Mouse (Mus musculus) kidney, embryonic 15.5 days (tissue): ENCODE data around the gene Pnma1. TPM values are rescaled to one million over a fixed set of nuclear protein-coding genes. Genes with fewer than 3 reads are reported as not detected.
"Not testable (repeated sequence)": the region's sequence is repeated elsewhere in the genome, so short reads cannot be mapped to it uniquely, and the experiment has no call there.

Source experiments
- ATAC-seq: fragments of 200-750 bp; cut with Nextera tagmentation; replicated peaks from 2 replicates; pipeline ENCODE4 v1.8.0; 2017; ENCODE audit warnings: moderate TSS enrichment; ENCODE audit not compliant: low FRiP score
- H3K27ac ChIP-seq: fragments of 300-500 bp; sonication (generic); 2 replicates; pipeline ENCODE4 v1.5.1; 2015; ENCODE audit warnings: mild to moderate bottlenecking, inconsistent platforms
- H3K27me3 ChIP-seq: fragments of 300-500 bp; sonication (generic); 2 replicates; pipeline ENCODE4 v1.6.1; 2015; ENCODE audit warnings: inconsistent platforms
- H3K36me3 ChIP-seq: fragments of 300-500 bp; sonication (generic); 2 replicates; pipeline ENCODE4 v1.6.1; 2015; ENCODE audit warnings: inconsistent platforms
- H3K4me1 ChIP-seq: fragments of 300-500 bp; sonication (generic); 2 replicates; pipeline ENCODE4 v1.6.1; 2015; ENCODE audit warnings: inconsistent platforms
- H3K4me2 ChIP-seq: fragments of 300-500 bp; sonication (generic); 2 replicates; pipeline ENCODE4 v1.6.1; 2015; ENCODE audit warnings: moderate library complexity, mild to moderate bottlenecking, inconsistent platforms
- H3K4me3 ChIP-seq: fragments of 300-500 bp; sonication (generic); replicated peaks from 2 replicates; pipeline ENCODE4 v1.5.1; 2015; ENCODE audit warnings: mild to moderate bottlenecking, inconsistent platforms
- H3K9ac ChIP-seq: fragments of 300-500 bp; sonication (generic); 2 replicates; pipeline ENCODE4 v1.6.1; 2015; ENCODE audit warnings: mild to moderate bottlenecking, inconsistent platforms
- H3K9me3 ChIP-seq: fragments of 300-500 bp; sonication (generic); replicated peaks from 2 replicates; pipeline ENCODE4 v1.6.1; 2016; ENCODE audit warnings: inconsistent platforms
- WGBS: fragments of 180-500 bp; shearing (Covaris S2); methylation state at CpG from one replicate; pipeline ENCODE4 v1.1.7; 2015; ENCODE audit warnings: mixed read lengths; 5-methylcytosine and 5-hydroxymethylcytosine counted together
- polyA plus RNA-seq: library from polyadenylated mRNA; unstranded; fragments of >200 nt; fragmentation: Nextera tagmentation; extraction: Ambion mirVana; gene quantifications from 2 replicates; pipeline ENCODE4 v1.2.1, GENCODE M21; 2015

Pnma1 gene
- polyA plus RNA-seq, 1 experiment from 2014 or later, result 1.00 TPM

- peak within 1 kb of the TSS; percentile 72 for H3K4me2 ChIP-seq
- no peaks in the 10 kb centered on the region for H3K9me3 ChIP-seq
- peaks cover 8% of the 10 kb centered on the region for H3K4me1 ChIP-seq
- H3K4me3 ChIP-seq, result peak within 1 kb of the TSS; percentile 88
- H3K36me3 ChIP-seq, result no peaks in the 10 kb centered on the region
- ATAC-seq, result peak; percentile 98
- peak within 1 kb of the TSS; percentile 64 for H3K9ac ChIP-seq
- 2% methylated on average over 30 of the region's 35 CpGs for WGBS
- no peaks in the 10 kb centered on the region for H3K27me3 ChIP-seq
- peak within 1 kb of the TSS; percentile 58 for H3K27ac ChIP-seq
Measured at GRCm38 (mm10) chr12:84114153-84114994, 33.9 kb downstream of the Pnma1 start, which contains the start of gene Dnal1. Gene Dnal1 (plus strand): TSS chr12:84114366.

GRCm38 (mm10) chr12:84113676-84114075 lies 34.6 kb downstream of the Pnma1 start:
- 49% methylated on average over 6 of the region's 6 CpGs for WGBS

GRCm38 (mm10) chr12:84110814-84111213 lies 37.5 kb downstream of the Pnma1 start:
- Histone ChIP-seq H3K4me3 (no peak overlapping the region), H3K27me3 (no peaks in the 10 kb centered on the region), H3K27ac (no peak overlapping the region), H3K4me1 (peaks cover 12% of the 10 kb centered on the region), H3K4me2 (no peak overlapping the region), H3K9me3 (no peaks in the 10 kb centered on the region), H3K9ac (no peak overlapping the region), H3K36me3 (no peaks in the 10 kb centered on the region)
- 93% methylated on average over 4 of the region's 4 CpGs for WGBS
- ATAC-seq, result no peak

More at GRCm38 (mm10) chr12:84113676-84114075, 34.6 kb downstream of the Pnma1 start:
- H3K9ac ChIP-seq, result no peak overlapping the region
- no peak overlapping the region for H3K27ac ChIP-seq
- no peaks in the 10 kb centered on the region for H3K27me3 ChIP-seq
- no peaks in the 10 kb centered on the region for H3K36me3 ChIP-seq
- no peaks in the 10 kb centered on the region for H3K9me3 ChIP-seq
- H3K4me1 ChIP-seq, result peaks cover 8% of the 10 kb centered on the region
- peak overlapping the region; percentile 72 for H3K4me2 ChIP-seq
- H3K4me3 ChIP-seq, result peak overlapping the region; percentile 88
- ATAC-seq, result no peak

GRCm38 (mm10) chr12:84109924-84110323 lies 38.4 kb downstream of the Pnma1 start:
- WGBS, result 78% methylated on average over 1 of the region's 1 CpGs
- no peak for ATAC-seq
- H3K4me1 ChIP-seq, result peaks cover 8% of the 10 kb centered on the region
- no peak overlapping the region for H3K27ac ChIP-seq
- no peak overlapping the region for H3K4me2 ChIP-seq
- H3K27me3 ChIP-seq, result no peaks in the 10 kb centered on the region
- no peaks in the 10 kb centered on the region for H3K9me3 ChIP-seq
- no peak overlapping the region for H3K9ac ChIP-seq
- H3K4me3 ChIP-seq, result no peak overlapping the region
- no peaks in the 10 kb centered on the region for H3K36me3 ChIP-seq

- 73% methylated on average over 1 of the region's 1 CpGs for WGBS
- ATAC-seq, result no peak
- H3K36me3 ChIP-seq, result no peaks in the 10 kb centered on the region
Measured at GRCm38 (mm10) chr12:84107692-84108091, 40.6 kb downstream of the Pnma1 start.

GRCm38 (mm10) chr12:84107012-84107411 lies 41.3 kb downstream of the Pnma1 start:
- H3K9ac ChIP-seq, result no peak overlapping the region
- H3K27ac ChIP-seq, result no peak overlapping the region
- H3K9me3 ChIP-seq, result no peaks in the 10 kb centered on the region
- WGBS, result 50% methylated on average over 3 of the region's 3 CpGs
- H3K27me3 ChIP-seq, result no peaks in the 10 kb centered on the region
- H3K4me1 ChIP-seq, result peaks cover 4% of the 10 kb centered on the region; the same call in 1 of the 2 replicates
- no peak overlapping the region for H3K4me3 ChIP-seq
- ATAC-seq, result no peak
- no peak overlapping the region for H3K4me2 ChIP-seq
- no peaks in the 10 kb centered on the region for H3K36me3 ChIP-seq

More at GRCm38 (mm10) chr12:84107692-84108091, 40.6 kb downstream of the Pnma1 start:
- Histone ChIP-seq H3K27me3 (no peaks in the 10 kb centered on the region), H3K27ac (no peak overlapping the region), H3K9me3 (no peaks in the 10 kb centered on the region), H3K9ac (no peak overlapping the region), H3K4me3 (no peak overlapping the region), H3K4me1 (peaks cover 4% of the 10 kb centered on the region; the same call in 1 of the 2 replicates), H3K4me2 (no peak overlapping the region)

- H3K4me3 ChIP-seq, result peak overlapping the region; percentile 57
- peak overlapping the region; percentile 92 for H3K4me2 ChIP-seq
- WGBS, result 50% methylated on average over 2 of the region's 2 CpGs
- H3K9me3 ChIP-seq, result no peaks in the 10 kb centered on the region
- no peaks in the 10 kb centered on the region for H3K36me3 ChIP-seq
- no peaks in the 10 kb centered on the region for H3K27me3 ChIP-seq
- ATAC-seq, result no peak
- H3K9ac ChIP-seq, result peak overlapping the region; percentile 53; the same call in 1 of the 2 replicates
- no peak overlapping the region for H3K27ac ChIP-seq
- H3K4me1 ChIP-seq, result peaks cover 7% of the 10 kb centered on the region; the same call in 1 of the 2 replicates
Measured at GRCm38 (mm10) chr12:84101493-84101845, 46.8 kb downstream of the Pnma1 start.

GRCm38 (mm10) chr12:84100604-84101492 lies 47.4 kb downstream of the Pnma1 start, which contains the start of gene Acot6:
Gene Acot6 (plus strand): TSS chr12:84100654.
- Histone ChIP-seq H3K9ac (peak within 1 kb of the TSS; percentile 53), H3K4me2 (peak within 1 kb of the TSS; percentile 92), H3K4me3 (peak within 1 kb of the TSS; percentile 57)
- H3K4me1 ChIP-seq, H3K27ac ChIP-seq, H3K36me3 ChIP-seq, H3K27me3 ChIP-seq, H3K9me3 ChIP-seq: not testable (repeated sequence)
- peak; percentile 86 for ATAC-seq
- WGBS, result under 1% methylated on average over 80 of the region's 80 CpGs

- Histone ChIP-seq H3K36me3 (no peaks in the 10 kb centered on the region), H3K4me1 (peaks cover 7% of the 10 kb centered on the region; the same call in 1 of the 2 replicates), H3K27ac (no peak overlapping the region), H3K4me2 (peak overlapping the region; percentile 92), H3K27me3 (no peaks in the 10 kb centered on the region), H3K9me3 (no peaks in the 10 kb centered on the region), H3K4me3 (peak overlapping the region; percentile 57; the same call in 1 of the 2 replicates), H3K9ac (no peak overlapping the region)
- WGBS, result 55% methylated on average over 1 of the region's 1 CpGs
- ATAC-seq, result no peak
Measured at GRCm38 (mm10) chr12:84100071-84100470, 48.2 kb downstream of the Pnma1 start.

- 0 out of 2 replicates have a peak, but pooled peaks have one; percentile 25 for ATAC-seq
- H3K4me1 ChIP-seq, result peaks cover 7% of the 10 kb centered on the region; the same call in 1 of the 2 replicates
- H3K4me3 ChIP-seq, result no peak overlapping the region
- no peaks in the 10 kb centered on the region for H3K27me3 ChIP-seq
- H3K9ac ChIP-seq, result no peak overlapping the region
- no peak overlapping the region for H3K27ac ChIP-seq
- no peak overlapping the region for H3K4me2 ChIP-seq
- H3K36me3 ChIP-seq, result no peaks in the 10 kb centered on the region
- 96% methylated on average over 2 of the region's 2 CpGs for whole genome bisulfite sequencing
- no peaks in the 10 kb centered on the region for H3K9me3 ChIP-seq
Measured at GRCm38 (mm10) chr12:84099605-84100004, 48.7 kb downstream of the Pnma1 start.
